Mouse (Mus musculus): ENCODE measurements around the gene Med10. TPM values are rescaled to one million over a fixed set of nuclear protein-coding genes. Genes with fewer than 3 reads are reported as not detected.

The Med10 gene
- total RNA-seq, 4 experiments from 2014 or later: 23.3 to 29.4 (median 27.0) TPM

- DNase-seq (ENCODE audit: low spot score): no peak
Observed at GRCm38 (mm10) chr13:69825396-69826095, 23.4 kb downstream of the Med10 start.

DNA sequence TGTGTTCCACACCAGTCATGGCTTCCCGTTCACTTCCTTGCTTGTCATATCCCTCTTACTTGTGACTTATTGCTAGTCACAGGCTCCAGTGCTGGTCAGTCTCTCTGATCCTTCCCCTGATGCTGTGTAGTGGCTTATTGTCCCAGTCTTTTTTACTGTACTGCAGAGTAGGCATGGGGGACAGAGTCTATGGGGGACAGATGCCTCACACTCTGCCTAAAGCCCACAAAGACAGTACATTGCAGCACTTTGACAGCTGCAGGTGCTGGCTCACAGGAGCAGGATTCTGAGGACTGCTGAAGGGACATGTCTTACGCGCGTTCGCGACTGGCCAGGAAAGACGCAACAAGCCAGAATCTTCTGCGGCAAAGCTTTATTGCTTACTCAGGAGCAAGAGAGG, 28.4 kb downstream of the Med10 start:
- no peak for DNase-seq (ENCODE audit: low spot score)

DNA sequence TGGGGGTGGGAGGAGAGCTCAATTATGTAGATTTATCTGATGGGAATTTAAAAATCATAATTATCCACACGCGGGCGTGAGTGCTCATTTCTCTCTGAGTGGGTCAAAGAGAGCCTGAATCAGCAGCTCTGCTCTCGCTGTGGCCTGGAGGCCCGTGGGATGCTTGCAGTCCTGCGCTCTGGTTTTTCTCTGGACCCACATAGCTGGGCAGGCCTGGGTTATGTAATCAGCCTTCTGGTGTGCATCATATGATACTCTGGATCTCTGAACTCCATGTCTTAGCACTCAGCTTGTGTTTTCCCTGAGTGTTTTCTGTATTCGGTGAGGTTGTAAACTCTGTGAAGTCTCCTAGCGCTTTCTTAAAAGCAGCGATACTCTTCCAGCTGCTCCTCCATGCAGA, 30.4 kb downstream of the Med10 start:
- no peak for DNase-seq (ENCODE audit: low spot score)

- no peak for DNase-seq (ENCODE audit: low spot score)
Observed at GRCm38 (mm10) chr13:69833416-69833815, 31.2 kb downstream of the Med10 start.

- DNase-seq (ENCODE audit: low spot score): no peak
Observed at GRCm38 (mm10) chr13:69845592-69845991, 43.4 kb downstream of the Med10 start.

DNA sequence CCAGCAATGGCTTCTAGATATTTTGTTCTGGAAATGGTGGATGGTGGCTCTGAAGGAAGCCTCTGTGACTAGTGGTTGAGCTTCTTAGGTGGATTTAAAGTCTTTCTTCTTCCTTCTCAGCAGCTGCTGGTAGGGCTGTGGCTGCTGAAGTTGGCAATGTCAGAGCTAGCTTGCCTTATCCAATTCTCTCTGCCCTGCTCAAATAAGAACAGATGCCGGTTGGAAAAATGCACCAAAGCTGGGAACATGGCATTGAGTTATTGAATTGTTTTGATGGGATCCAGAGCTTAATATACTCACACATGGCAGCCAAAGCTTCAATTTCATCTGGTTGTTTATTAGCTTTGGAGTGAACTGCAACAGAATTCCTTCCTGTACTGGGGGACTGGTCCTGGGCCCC, 47.4 kb downstream of the Med10 start:
- DNase-seq (ENCODE audit: low spot score): no peak

GRCm38 (mm10) chr13:69852313-69852712, 50.1 kb downstream of the Med10 start:
- no peak for DNase-seq (ENCODE audit: low spot score)

GRCm38 (mm10) chr13:69853425-69854043, 51.3 kb downstream of the Med10 start:
- DNase-seq (ENCODE audit: low spot score): no peak

DNA sequence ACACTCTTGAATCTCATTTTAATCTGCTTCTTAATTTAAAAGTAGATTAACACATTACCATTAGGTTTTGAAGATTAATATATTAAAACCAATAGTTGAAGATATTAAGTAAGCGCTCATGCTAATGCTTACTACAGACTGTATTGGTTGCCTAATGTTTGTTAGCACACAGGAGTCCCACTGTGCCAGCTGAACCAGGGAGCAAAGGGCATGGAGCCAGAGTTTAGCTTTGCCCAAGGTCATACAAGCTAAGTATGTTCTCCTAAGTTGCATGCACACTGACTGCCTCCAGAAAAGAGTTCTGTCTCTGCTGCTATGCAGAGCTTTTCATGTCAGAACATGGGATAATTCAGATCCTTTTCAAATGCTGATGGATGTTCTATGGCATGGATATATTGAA, 53.7 kb downstream of the Med10 start:
- no peak for DNase-seq (ENCODE audit: low spot score)

DNA sequence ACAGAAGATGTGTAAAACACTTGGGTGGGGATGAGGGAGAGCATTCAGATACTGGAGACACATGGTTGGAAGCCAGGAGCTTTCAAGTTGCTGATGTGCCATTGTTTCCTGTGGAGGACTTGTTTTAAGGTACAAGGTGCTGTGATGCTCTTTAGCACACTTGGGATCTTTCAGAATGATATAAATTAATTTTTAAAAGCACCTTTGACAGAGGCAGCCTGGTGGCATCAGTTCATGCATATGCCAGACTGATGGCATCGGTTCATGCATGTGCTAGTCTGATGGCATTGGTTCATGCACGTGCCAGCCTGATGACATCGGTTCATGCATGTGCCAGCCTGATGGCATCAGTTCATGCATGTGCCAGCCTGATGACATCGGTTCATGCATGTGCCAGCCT, 60.1 kb downstream of the Med10 start:
- no peak for DNase-seq (ENCODE audit: low spot score)

DNA sequence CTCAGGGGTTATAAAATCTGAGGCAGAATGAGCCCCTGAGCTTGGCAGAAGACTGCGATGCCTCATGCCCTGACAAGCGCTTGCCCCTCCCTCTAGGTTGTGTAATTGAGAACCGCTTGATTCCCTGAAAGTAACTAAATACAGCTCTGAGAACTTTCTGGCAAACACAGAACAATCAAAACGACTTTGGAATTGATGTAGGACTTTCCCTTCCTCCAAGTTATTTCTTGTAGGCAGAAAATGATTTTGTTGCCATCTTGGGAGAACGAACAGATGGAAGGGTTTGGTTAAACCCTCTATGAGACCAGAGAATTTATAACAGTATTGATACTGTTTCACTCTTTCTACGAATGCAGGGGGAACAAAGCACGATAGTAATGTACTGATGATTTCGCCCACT, 62.7 kb downstream of the Med10 start:
- no peak for DNase-seq (ENCODE audit: low spot score)

Other genes with a start within 250 kb of the Med10 start
- gene Srd5a1, start 191.0 kb upstream of the Med10 start, total RNA-seq (2022): 1 to 10 TPM in 1 of 4 experiments, under 1 TPM in 3; 0.38 to 1.8 (median 0.71) TPM
- 1 to 10 TPM; 4.7 to 7.9 (median 7.0) TPM for gene Ube2ql1, start 62.5 kb upstream of the Med10 start, total RNA-seq (2022)